Mouse (Mus musculus): ENCODE results near the gene Gper1.

The Gper1 gene

GRCm38 (mm10) chr5:139442962-139443361, 20.0 kb downstream of the Gper1 start:
- DNase-seq (ENCODE audit: low read depth, low spot score) = no peak

GRCm38 (mm10) chr5:139445258-139445657, 22.3 kb downstream of the Gper1 start:
- no peak for DNase-seq (ENCODE audit: low read depth, low spot score)

GRCm38 (mm10) chr5:139448025-139448424, 25.1 kb downstream of the Gper1 start:
- no peak for DNase-seq (ENCODE audit: low read depth, low spot score)

- no peak for DNase-seq (ENCODE audit: low read depth, low spot score)
These were observed 26.3 kb downstream of the Gper1 start for GRCm38 (mm10) chr5:139449161-139449791.

- no peak for DNase-seq (ENCODE audit: low read depth, low spot score)
These were observed 27.0 kb downstream of the Gper1 start for GRCm38 (mm10) chr5:139449926-139450325.

- no peak for DNase-seq (ENCODE audit: low read depth, low spot score)
These were observed 30.1 kb downstream of the Gper1 start for GRCm38 (mm10) chr5:139453031-139453430.

GRCm38 (mm10) chr5:139455166-139455565, 32.2 kb downstream of the Gper1 start:
- DNase-seq (ENCODE audit: low read depth, low spot score) = no peak

- DNase-seq (ENCODE audit: low read depth, low spot score) = no peak
These were observed 34.3 kb downstream of the Gper1 start for GRCm38 (mm10) chr5:139457241-139457640.

GRCm38 (mm10) chr5:139459938-139460337, 37.0 kb downstream of the Gper1 start:
- DNase-seq (ENCODE audit: low read depth, low spot score) = no peak

GRCm38 (mm10) chr5:139460384-139461067, 37.6 kb downstream of the Gper1 start, which contains the start of gene 3110082I17Rik:
TSS of gene 3110082I17Rik (minus strand) at chr5:139460527.
- peak; percentile 96 for DNase-seq (ENCODE audit: low read depth, low spot score)

GRCm38 (mm10) chr5:139464874-139465273, 41.9 kb downstream of the Gper1 start:
- DNase-seq (ENCODE audit: low read depth, low spot score) = no peak

GRCm38 (mm10) chr5:139466373-139466772, 43.4 kb downstream of the Gper1 start:
- DNase-seq (ENCODE audit: low read depth, low spot score) = no peak

GRCm38 (mm10) chr5:139466801-139467200, 43.9 kb downstream of the Gper1 start:
- DNase-seq (ENCODE audit: low read depth, low spot score) = no peak

GRCm38 (mm10) chr5:139467998-139468397, 45.0 kb downstream of the Gper1 start:
- no peak for DNase-seq (ENCODE audit: low read depth, low spot score)

- DNase-seq (ENCODE audit: low read depth, low spot score) = no peak
These were observed 51.8 kb downstream of the Gper1 start for GRCm38 (mm10) chr5:139474741-139475140.

All from CD4-positive helper T cell, adult 2 months (primary cell).